Mouse (Mus musculus): ENCODE measurements at regions not wholly inside any gene's neighbourhood (a gene's known extent, or its start where the extent isn't known, plus 50 kb on each side); places are given as distances from the start of the nearest gene placed in this dataset.

DNA sequence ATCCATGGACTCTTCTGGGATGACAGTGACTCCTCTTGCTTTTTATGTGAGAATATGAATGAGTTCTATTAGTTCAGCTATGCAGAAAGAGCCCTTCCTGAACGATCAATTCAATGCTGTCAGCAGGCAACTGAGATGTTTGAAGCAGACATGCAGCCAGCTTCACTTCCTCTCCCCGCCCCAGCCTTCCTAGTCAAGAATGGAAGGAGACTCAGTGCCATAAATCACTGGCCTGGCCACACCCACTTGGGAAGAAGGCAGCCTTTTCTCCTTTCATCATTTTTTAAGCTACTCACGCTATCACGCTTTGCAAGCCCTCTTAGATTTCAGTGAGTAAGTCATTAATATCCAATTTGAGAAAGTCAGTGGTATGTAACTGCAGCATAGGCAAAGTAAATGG, 188.3 kb upstream of the Ghitm start:
- TF ChIP-seq CTCF (conservative IDR thresholded peaks at IDR 0.05; ENCODE audit: insufficient read depth, insufficient read length, low read depth, low read length) (no peak), POLR2A (IDR thresholded peaks at IDR 0.05; ENCODE audit: low read depth, low read length) (no peak)

Data from kidney, adult 2 months (tissue).